Mouse (Mus musculus) liver, embryonic 12.5 days (tissue): Measurements from ENCODE around the gene Mast4. TPM values are rescaled to one million over a fixed set of nuclear protein-coding genes. Genes with fewer than 3 reads are reported as not detected.

Experiments used
- ATAC-seq: fragments of 200-750 bp; cut with Nextera tagmentation; 2 replicates; pipeline ENCODE4 v1.8.0; 2017; ENCODE audit warnings: moderate number of reproducible peaks, mild to moderate bottlenecking, moderate library complexity
- H3K27ac ChIP-seq: fragments of 300-500 bp; sonication (generic); 2 replicates; pipeline ENCODE4 v1.5.1; 2016; ENCODE audit warnings: mild to moderate bottlenecking
- H3K27me3 ChIP-seq: fragments of 300-500 bp; sonication (generic); replicated peaks from 2 replicates; pipeline ENCODE4 v1.6.1; 2016; ENCODE audit warnings: mild to moderate bottlenecking, moderate library complexity
- H3K36me3 ChIP-seq: fragments of 300-500 bp; sonication (generic); 2 replicates; pipeline ENCODE4 v1.6.1; 2016; ENCODE audit warnings: mild to moderate bottlenecking, moderate library complexity
- H3K4me1 ChIP-seq: fragments of 300-500 bp; sonication (generic); 2 replicates; pipeline ENCODE4 v1.6.1; 2016
- H3K4me2 ChIP-seq: fragments of 300-500 bp; sonication (generic); 2 replicates; pipeline ENCODE4 v1.6.1; 2016; ENCODE audit warnings: mild to moderate bottlenecking, moderate library complexity
- H3K4me3 ChIP-seq: fragments of 300-500 bp; sonication (generic); 2 replicates; pipeline ENCODE4 v1.5.1; 2016; ENCODE audit warnings: mild to moderate bottlenecking, moderate library complexity
- H3K9ac ChIP-seq: fragments of 300-500 bp; sonication (generic); 2 replicates; pipeline ENCODE4 v1.6.1; 2016; ENCODE audit warnings: mild to moderate bottlenecking, moderate library complexity
- H3K9me3 ChIP-seq: fragments of 300-500 bp; sonication (generic); replicated peaks from 2 replicates; pipeline ENCODE4 v1.6.1; 2016; ENCODE audit warnings: mild to moderate bottlenecking, moderate library complexity
- WGBS: fragments of 180-500 bp; shearing (Covaris S2); methylation state at CpG from one replicate; pipeline ENCODE4 v1.1.7; 2016; ENCODE audit not compliant: insufficient replicate concordance; 5-methylcytosine and 5-hydroxymethylcytosine counted together
- polyA plus RNA-seq: library from polyadenylated mRNA; unstranded; fragments of >200 nt; fragmentation: Nextera tagmentation; extraction: Ambion mirVana; gene quantifications from 2 replicates; pipeline ENCODE4 v1.2.1, GENCODE M21; 2016

Gene Mast4
- polyA plus RNA-seq, 1 experiment from 2014 or later = 4.7 TPM

GRCm38 (mm10) chr13:102774786-102775201 is 559.5 kb downstream of the Mast4 start:
- Histone ChIP-seq H3K4me2 (no peak overlapping the region), H3K36me3 (peaks cover 18% of the 10 kb centered on the region), H3K27ac (no peak overlapping the region), H3K9ac (no peak overlapping the region), H3K9me3 (no peaks in the 10 kb centered on the region), H3K4me1 (peaks cover 27% of the 10 kb centered on the region), H3K27me3 (no peaks in the 10 kb centered on the region), H3K4me3 (no peak overlapping the region)
- WGBS = 66% methylated on average over 7 of the region's 7 CpGs
- no peak for ATAC-seq

- Histone ChIP-seq H3K4me2 (peak overlapping the region; percentile 14; the same call in 1 of the 2 replicates), H3K27ac (peak overlapping the region; percentile 48; the same call in 1 of the 2 replicates), H3K27me3 (no peaks in the 10 kb centered on the region), H3K9ac (no peak overlapping the region), H3K36me3 (peaks cover 13% of the 10 kb centered on the region), H3K4me3 (no peak overlapping the region), H3K9me3 (no peaks in the 10 kb centered on the region), H3K4me1 (peaks cover 20% of the 10 kb centered on the region)
- WGBS = 34% methylated on average over 9 of the region's 9 CpGs
- peak; percentile 80; the same call in 1 of the 2 replicates for ATAC-seq
Observed at GRCm38 (mm10) chr13:102773169-102773568, 561.1 kb downstream of the Mast4 start.

DNA sequence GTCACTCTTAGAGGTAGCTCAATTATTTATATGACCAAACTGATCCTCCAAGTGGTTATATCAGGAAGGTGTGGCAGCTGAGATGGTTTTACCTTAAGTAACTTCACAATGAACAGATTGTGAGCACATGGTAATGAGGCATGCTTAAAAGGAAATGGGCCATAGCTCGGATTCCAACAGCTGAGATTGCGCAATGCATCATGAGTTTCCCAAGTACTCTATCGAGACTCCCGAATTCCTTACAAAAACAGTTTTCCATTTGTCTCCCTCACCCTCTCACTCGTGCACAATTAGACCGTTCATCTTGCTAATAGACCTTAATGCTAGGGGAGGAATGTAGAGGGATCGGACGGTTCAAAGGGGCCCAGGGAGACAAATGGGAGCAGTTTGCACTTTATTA is 564.1 kb downstream of the Mast4 start:
- no peak for ATAC-seq
- Histone ChIP-seq H3K4me2 (no peak overlapping the region), H3K27me3 (no peaks in the 10 kb centered on the region), H3K4me1 (peaks cover 43% of the 10 kb centered on the region), H3K4me3 (no peak overlapping the region), H3K9me3 (no peaks in the 10 kb centered on the region), H3K27ac (no peak overlapping the region), H3K36me3 (peaks cover 14% of the 10 kb centered on the region), H3K9ac (no peak overlapping the region)
- 78% methylated on average over 8 of the region's 8 CpGs for WGBS

DNA sequence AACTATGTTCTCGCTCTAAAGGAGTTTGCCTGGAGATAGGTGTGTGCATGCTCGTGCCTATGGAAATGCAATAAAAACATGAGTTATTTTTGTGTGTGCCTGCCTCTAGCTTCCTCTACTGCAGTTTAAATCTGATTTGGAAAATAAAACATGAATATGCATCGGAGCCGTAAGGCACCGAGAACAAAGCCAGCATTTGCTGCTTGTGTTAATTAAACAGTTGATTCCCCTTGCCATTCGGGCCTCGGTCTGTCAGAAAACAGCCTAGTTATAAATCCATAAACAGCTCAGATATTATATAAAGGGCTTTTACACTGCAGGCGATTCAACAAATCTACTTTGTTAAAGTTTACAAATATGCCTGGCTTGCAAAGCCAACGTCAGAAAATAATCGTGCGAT is 565.8 kb downstream of the Mast4 start:
- 90% methylated on average over 11 of the region's 11 CpGs for WGBS

GRCm38 (mm10) chr13:102767110-102767509 is 567.2 kb downstream of the Mast4 start:
- Histone ChIP-seq H3K4me3 (no peak overlapping the region), H3K4me2 (no peak overlapping the region), H3K36me3 (peaks cover 9% of the 10 kb centered on the region), H3K9me3 (no peaks in the 10 kb centered on the region), H3K27ac (no peak overlapping the region), H3K27me3 (no peaks in the 10 kb centered on the region), H3K4me1 (peaks cover 29% of the 10 kb centered on the region), H3K9ac (no peak overlapping the region)
- ATAC-seq = no peak
- 33% methylated on average over 7 of the region's 7 CpGs for WGBS

More for the DNA sequence above, 565.8 kb downstream of the Mast4 start:
- Histone ChIP-seq H3K9me3 (no peaks in the 10 kb centered on the region), H3K4me2 (no peak overlapping the region), H3K9ac (no peak overlapping the region), H3K27me3 (no peaks in the 10 kb centered on the region), H3K4me3 (no peak overlapping the region), H3K27ac (no peak overlapping the region), H3K36me3 (peaks cover 14% of the 10 kb centered on the region), H3K4me1 (peaks cover 42% of the 10 kb centered on the region)
- no peak for ATAC-seq

DNA sequence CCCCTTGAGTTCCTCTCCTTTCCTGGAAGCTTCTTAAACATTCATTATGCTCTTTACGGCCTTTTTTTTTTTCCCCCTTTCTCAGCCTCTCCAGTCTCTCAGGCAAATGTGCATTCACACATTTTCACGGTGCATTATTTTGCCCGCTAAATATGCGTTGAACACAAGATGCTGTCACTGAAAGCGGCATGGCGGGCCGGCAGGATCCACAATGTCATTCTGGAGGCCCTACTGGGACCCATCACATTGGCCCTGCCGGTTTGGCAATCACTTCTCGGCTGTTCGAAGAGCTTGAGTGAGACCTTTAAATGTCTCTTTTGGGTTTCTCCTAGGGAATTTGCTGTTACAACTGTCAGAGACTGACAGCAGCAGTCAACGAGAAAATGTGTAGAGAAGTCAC is 569.1 kb downstream of the Mast4 start:
- H3K9ac ChIP-seq = no peak overlapping the region
- 0 out of 2 replicates have a peak, but pooled peaks cover 7% of the 10 kb centered on the region for H3K36me3 ChIP-seq
- H3K9me3 ChIP-seq = no peaks in the 10 kb centered on the region
- no peak overlapping the region for H3K4me3 ChIP-seq
- peaks cover 29% of the 10 kb centered on the region for H3K4me1 ChIP-seq
- H3K27me3 ChIP-seq = no peaks in the 10 kb centered on the region
- ATAC-seq = no peak
- no peak overlapping the region for H3K4me2 ChIP-seq
- H3K27ac ChIP-seq = no peak overlapping the region
- 81% methylated on average over 11 of the region's 11 CpGs for WGBS

DNA sequence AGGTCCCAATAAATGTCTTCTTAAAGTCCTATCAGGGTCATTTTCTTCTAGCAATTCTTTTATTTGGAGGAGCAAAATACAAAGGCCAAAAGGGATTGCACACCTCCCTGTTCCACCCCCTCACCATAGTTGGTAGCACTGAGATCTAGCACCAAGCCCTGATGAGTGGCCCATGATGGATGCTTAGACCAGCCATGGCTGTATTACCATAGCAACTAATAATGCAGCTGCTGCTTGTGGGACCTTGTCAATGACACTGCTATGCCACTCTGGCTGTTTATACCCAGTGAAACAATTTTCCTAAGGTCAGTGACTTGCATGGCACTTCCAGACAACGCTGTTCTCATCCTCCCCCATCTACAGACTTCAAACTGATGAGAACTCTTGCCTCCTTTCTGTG is 570.1 kb downstream of the Mast4 start:
- H3K27me3 ChIP-seq = no peaks in the 10 kb centered on the region
- H3K27ac ChIP-seq = no peak overlapping the region
- no peak overlapping the region for H3K9ac ChIP-seq
- no peak for ATAC-seq
- no peak overlapping the region for H3K4me3 ChIP-seq
- H3K4me2 ChIP-seq = no peak overlapping the region
- H3K9me3 ChIP-seq = no peaks in the 10 kb centered on the region
- H3K36me3 ChIP-seq = 0 out of 2 replicates have a peak, but pooled peaks cover 7% of the 10 kb centered on the region
- H3K4me1 ChIP-seq = peaks cover 29% of the 10 kb centered on the region
- WGBS = 76% methylated on average over 1 of the region's 1 CpGs

GRCm38 (mm10) chr13:102762203-102762602 is 572.1 kb downstream of the Mast4 start:
- no peak overlapping the region for H3K27ac ChIP-seq
- no peak overlapping the region for H3K9ac ChIP-seq
- peaks cover 20% of the 10 kb centered on the region for H3K36me3 ChIP-seq
- no peak for ATAC-seq
- no peak overlapping the region for H3K4me3 ChIP-seq
- H3K4me1 ChIP-seq = peaks cover 27% of the 10 kb centered on the region
- no peak overlapping the region for H3K4me2 ChIP-seq
- no peaks in the 10 kb centered on the region for H3K9me3 ChIP-seq
- WGBS = 79% methylated on average over 10 of the region's 10 CpGs
- no peaks in the 10 kb centered on the region for H3K27me3 ChIP-seq

GRCm38 (mm10) chr13:102761410-102761809 is 572.9 kb downstream of the Mast4 start:
- Histone ChIP-seq H3K27ac (no peak overlapping the region), H3K36me3 (peaks cover 20% of the 10 kb centered on the region), H3K9ac (no peak overlapping the region), H3K4me1 (peaks cover 21% of the 10 kb centered on the region), H3K4me3 (no peak overlapping the region), H3K9me3 (no peaks in the 10 kb centered on the region), H3K4me2 (no peak overlapping the region), H3K27me3 (no peaks in the 10 kb centered on the region)
- 66% methylated on average over 9 of the region's 9 CpGs for WGBS
- ATAC-seq = no peak

DNA sequence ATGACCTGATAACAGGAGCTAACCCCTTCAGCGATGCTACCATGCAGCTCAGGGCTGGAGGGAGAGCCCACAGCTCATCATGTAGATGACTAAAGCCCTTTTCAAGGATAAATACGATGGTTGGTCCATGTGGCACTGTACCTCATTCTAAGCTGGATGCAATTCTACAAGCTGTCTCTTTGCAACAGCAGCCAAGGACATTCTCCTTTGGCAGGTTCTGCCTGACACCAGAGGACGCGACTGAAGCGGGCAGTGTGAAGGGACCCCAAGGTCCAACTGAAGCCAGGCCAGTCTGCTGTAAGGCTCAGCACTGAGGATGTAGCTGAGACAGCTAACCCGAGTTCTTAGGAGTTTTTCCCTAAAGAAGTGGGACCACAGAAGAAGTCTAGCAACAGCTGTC is 576.3 kb downstream of the Mast4 start:
- no peaks in the 10 kb centered on the region for H3K27me3 ChIP-seq
- WGBS = 78% methylated on average over 6 of the region's 6 CpGs
- H3K9me3 ChIP-seq = no peaks in the 10 kb centered on the region
- no peak overlapping the region for H3K27ac ChIP-seq
- no peak for ATAC-seq
- H3K4me3 ChIP-seq = no peak overlapping the region
- no peak overlapping the region for H3K4me2 ChIP-seq
- H3K36me3 ChIP-seq = peaks cover 20% of the 10 kb centered on the region
- no peak overlapping the region for H3K9ac ChIP-seq
- H3K4me1 ChIP-seq = peaks cover 23% of the 10 kb centered on the region

DNA sequence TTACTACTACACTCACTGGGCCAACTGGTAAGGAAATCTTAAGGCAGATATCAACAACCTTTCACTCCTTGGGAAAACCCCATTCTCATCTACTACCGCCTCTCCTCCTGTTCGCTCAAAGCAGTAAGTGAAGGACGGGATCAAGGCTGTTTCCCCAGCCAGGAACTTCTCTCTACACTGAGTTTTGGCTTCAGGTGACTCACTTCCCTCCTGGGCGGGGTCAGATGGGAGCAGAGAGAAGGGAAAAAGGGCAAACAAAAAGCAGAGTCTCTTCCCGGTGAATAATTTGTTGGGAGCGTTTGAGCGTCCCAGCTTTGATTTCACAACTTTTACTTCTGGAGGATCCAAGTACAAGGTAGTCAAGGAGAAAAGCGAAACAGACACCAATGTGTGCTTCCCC is 578.2 kb downstream of the Mast4 start:
- Histone ChIP-seq H3K9ac (no peak overlapping the region), H3K36me3 (peaks cover 24% of the 10 kb centered on the region), H3K4me1 (peaks cover 23% of the 10 kb centered on the region), H3K4me3 (no peak overlapping the region), H3K9me3 (no peaks in the 10 kb centered on the region), H3K27ac (no peak overlapping the region), H3K27me3 (no peaks in the 10 kb centered on the region), H3K4me2 (no peak overlapping the region)
- ATAC-seq = no peak
- 82% methylated on average over 8 of the region's 8 CpGs for WGBS

- no peak overlapping the region for H3K4me2 ChIP-seq
- H3K4me3 ChIP-seq = no peak overlapping the region
- no peak overlapping the region for H3K27ac ChIP-seq
- no peaks in the 10 kb centered on the region for H3K9me3 ChIP-seq
- no peak for ATAC-seq
- H3K36me3 ChIP-seq = peaks cover 29% of the 10 kb centered on the region
- H3K4me1 ChIP-seq = peaks cover 23% of the 10 kb centered on the region
- H3K27me3 ChIP-seq = no peaks in the 10 kb centered on the region
- H3K9ac ChIP-seq = no peak overlapping the region
- 85% methylated on average over 8 of the region's 8 CpGs for WGBS
Observed at GRCm38 (mm10) chr13:102755124-102755523, 579.2 kb downstream of the Mast4 start.
